Mouse (Mus musculus) layer of hippocampus, postnatal 10 days (tissue): Measurements from ENCODE around the gene Tmem107. TPM values are rescaled to one million over a fixed set of nuclear protein-coding genes. Genes with fewer than 3 reads are reported as not detected.
A peak's percentile ranks its signal among the peaks of the same experiment; 100 is the strongest.

Source experiments
- DNase-seq, 2 experiments: peaks; one replicate each; pipeline ENCODE4 v3.0.0; 2021; ENCODE audit warnings: low spot score in 2 of 2
- total RNA-seq, 2 experiments: library from RNA; stranded (reverse); gene quantifications; 2 replicates each; pipeline ENCODE4 v1.2.3; 2021

Gene Tmem107
- total RNA-seq, 2 experiments from 2014 or later = 10.4 to 14.0 TPM

- DNase-seq = peak in 1 of 2 experiments; percentile 64
These were observed 51.2 kb downstream of the Tmem107 start for GRCm38 (mm10) chr11:69121741-69122335.

DNA sequence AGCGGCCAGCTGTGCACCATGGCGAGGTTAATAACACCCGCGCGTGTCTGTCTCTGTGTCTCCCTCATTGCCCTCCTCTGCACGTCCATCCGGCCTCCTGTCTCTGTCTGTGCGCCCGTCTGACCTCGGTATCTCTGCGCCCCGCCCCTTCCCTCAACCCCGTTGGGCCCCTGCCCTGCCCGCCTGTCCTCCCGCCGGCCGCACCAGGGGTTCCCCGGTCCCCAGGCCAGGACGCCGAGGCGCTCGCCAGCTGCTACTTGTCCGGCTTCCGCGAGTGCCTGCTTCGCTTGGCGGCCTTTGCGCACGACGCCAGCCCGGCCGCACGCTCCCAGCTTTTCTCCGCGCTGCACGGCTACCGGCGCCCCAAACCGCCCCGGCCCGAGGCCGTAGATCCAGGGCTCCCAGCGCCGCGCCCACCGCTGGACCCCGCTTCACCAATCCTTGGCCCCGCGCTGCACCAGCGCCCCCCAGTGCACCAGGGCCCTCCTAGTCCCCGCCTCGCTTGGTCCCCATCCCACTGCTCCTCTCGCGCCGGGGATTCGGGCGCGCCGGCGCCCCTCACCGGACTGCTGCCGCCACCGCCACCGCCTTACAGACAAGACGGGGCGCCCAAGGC lies 51.8 kb downstream of the Tmem107 start, which contains the start of gene 9130213A22Rik:
Gene 9130213A22Rik, minus strand, starts transcription at position 254 of the 616 bp plus-strand sequence.
- peak; percentile 92 to 95 for DNase-seq

Other genes starting within 250 kb of the Tmem107 start
- gene Ndel1, start 198.9 kb upstream of the Tmem107 start, total RNA-seq = 10 to 100 TPM; 82.4 to 87.0 TPM
- gene Rnf222, start 182.3 kb upstream of the Tmem107 start, total RNA-seq = not detected
- gene Rpl26, start 169.2 kb upstream of the Tmem107 start, total RNA-seq = 100 to 1,000 TPM; 734 to 739 TPM
- under 1 TPM; 0.45 to 0.62 TPM for gene Odf4, start 143.7 kb upstream of the Tmem107 start, total RNA-seq
- 10 to 100 TPM; 12.2 to 17.4 TPM for gene Arhgef15, start 113.3 kb upstream of the Tmem107 start, total RNA-seq
- 1 to 10 TPM; 4.3 to 4.4 TPM for gene Slc25a35, start 102.7 kb upstream of the Tmem107 start, total RNA-seq
- gene Rangrf, start 95.6 kb upstream of the Tmem107 start, total RNA-seq = 10 to 100 TPM; 16.2 to 20.5 TPM
- gene Pfas, start 62.3 kb upstream of the Tmem107 start, total RNA-seq = 10 to 100 TPM; 26.2 to 37.5 TPM
- 10 to 100 TPM; 41.1 to 50.7 TPM for gene Ctc1, start 54.9 kb upstream of the Tmem107 start, total RNA-seq
- 1 to 10 TPM; 5.3 to 6.0 TPM for gene Aurkb, start 25.2 kb upstream of the Tmem107 start, total RNA-seq
- gene Borcs6, start 11.1 kb upstream of the Tmem107 start, total RNA-seq = 10 to 100 TPM; 24.2 to 24.9 TPM
- gene Vamp2, start 17.7 kb downstream of the Tmem107 start, total RNA-seq = 1,000 to 10,000 TPM in 1 of 2 experiments, 100 to 1,000 TPM in 1; 909 to 1,029 TPM
- 10 to 100 TPM; 54.4 to 67.2 TPM for gene Per1, start 24.4 kb downstream of the Tmem107 start, total RNA-seq
- under 1 TPM; 0.54 to 0.96 TPM for gene Hes7, start 49.6 kb downstream of the Tmem107 start, total RNA-seq
- under 1 TPM; 0.59 to 0.89 TPM for gene 9130213A22Rik, start 51.8 kb downstream of the Tmem107 start, total RNA-seq
- gene Aloxe3, start 55.1 kb downstream of the Tmem107 start, total RNA-seq = 1 to 10 TPM; 5.8 to 6.6 TPM
- gene Alox12b, start 86.2 kb downstream of the Tmem107 start, total RNA-seq = under 1 TPM; 0.27 to 0.31 TPM
- 1 to 10 TPM; 5.2 to 6.9 TPM for gene Alox8, start 127.0 kb downstream of the Tmem107 start, total RNA-seq
- under 1 TPM; 0.60 to 0.94 TPM for gene Gucy2e, start 166.2 kb downstream of the Tmem107 start, total RNA-seq